Mouse (Mus musculus) small intestine, adult 2 months (tissue): ENCODE data around the gene Snd1.

Experiments
- CTCF ChIP-seq: fragments of 200-500 bp; IDR thresholded peaks from 2 replicates; pipeline ENCODE4 v1.5.1; 2012; ENCODE audit warnings: low read depth, mild to moderate bottlenecking, control low read depth, inconsistent platforms, low read length, moderate library complexity, mixed read lengths; ENCODE audit not compliant: insufficient replicate concordance, insufficient read length; ENCODE audit errors: extremely low read depth
- POLR2A ChIP-seq: fragments of 200-500 bp; IDR thresholded peaks from 2 replicates; pipeline ENCODE4 v1.6.1; 2012; ENCODE audit warnings: low read depth, mild to moderate bottlenecking, control low read depth, inconsistent platforms, low read length, moderate library complexity

DNA sequence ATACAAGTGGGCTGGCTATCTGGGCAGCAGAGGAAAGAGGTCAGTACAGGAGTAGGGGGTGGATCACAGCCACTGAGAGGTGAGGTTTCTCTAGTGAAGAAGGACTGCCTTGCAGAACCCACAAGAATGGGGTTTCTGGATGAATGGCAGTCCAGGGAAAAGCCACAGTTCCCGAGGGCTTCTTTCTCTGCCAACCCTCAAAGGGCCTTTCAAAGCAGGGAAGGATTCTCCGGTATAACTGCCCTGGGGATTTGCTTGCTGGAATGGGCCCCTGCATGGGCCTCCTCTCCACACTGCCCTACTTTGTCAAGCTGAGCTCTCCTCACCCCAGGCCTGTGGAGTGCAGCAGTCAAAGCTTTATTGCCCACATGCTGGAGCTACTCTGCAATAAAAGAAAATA, 378.7 kb downstream of the Snd1 start:
- no peak for TF ChIP-seq POLR2A
- no peak for TF ChIP-seq CTCF
